Mouse (Mus musculus) forebrain, embryonic 13.5 days (tissue): Measurements from ENCODE around the gene Slc44a3. TPM values are rescaled to one million over a fixed set of nuclear protein-coding genes. Genes with fewer than 3 reads are reported as not detected.

Experiments
- ATAC-seq: fragments of 200-750 bp; cut with Nextera tagmentation; 2 replicates; pipeline ENCODE4 v1.8.0; 2017
- H3K27ac ChIP-seq: fragments of 300-500 bp; sonication (generic); 2 replicates; pipeline ENCODE4 v1.5.1; 2015; ENCODE audit warnings: inconsistent platforms, mild to moderate bottlenecking, moderate library complexity
- H3K27me3 ChIP-seq: fragments of 300-500 bp; sonication (generic); 2 replicates; pipeline ENCODE4 v1.6.1; 2015; ENCODE audit warnings: mild to moderate bottlenecking, inconsistent platforms
- H3K36me3 ChIP-seq: fragments of 300-500 bp; sonication (generic); 2 replicates; pipeline ENCODE4 v1.6.1; 2015; ENCODE audit warnings: mild to moderate bottlenecking, inconsistent platforms; ENCODE audit not compliant: poor library complexity, severe bottlenecking
- H3K4me1 ChIP-seq: fragments of 300-500 bp; sonication (generic); 2 replicates; pipeline ENCODE4 v1.6.1; 2015; ENCODE audit warnings: inconsistent platforms
- H3K4me2 ChIP-seq: fragments of 300-500 bp; sonication (generic); 2 replicates; pipeline ENCODE4 v1.6.1; 2015; ENCODE audit warnings: inconsistent platforms, mild to moderate bottlenecking, moderate library complexity
- H3K4me3 ChIP-seq: fragments of 300-500 bp; sonication (generic); 2 replicates; pipeline ENCODE4 v1.5.1; 2015; ENCODE audit warnings: mild to moderate bottlenecking, inconsistent platforms
- H3K9ac ChIP-seq: fragments of 300-500 bp; sonication (generic); 2 replicates; pipeline ENCODE4 v1.6.1; 2015; ENCODE audit warnings: mild to moderate bottlenecking, inconsistent platforms
- H3K9me3 ChIP-seq: fragments of 300-500 bp; sonication (generic); replicated peaks from 2 replicates; pipeline ENCODE4 v1.6.1; 2016; ENCODE audit warnings: inconsistent platforms
- WGBS: fragments of 180-500 bp; shearing (Covaris S2); methylation state at CpG from one replicate; pipeline ENCODE4 v1.1.7; 2015; 5-methylcytosine and 5-hydroxymethylcytosine counted together
- polyA plus RNA-seq: library from polyadenylated mRNA; unstranded; fragments of >200 nt; fragmentation: Nextera tagmentation; extraction: Ambion mirVana; gene quantifications from 2 replicates; pipeline ENCODE4 v1.2.1, GENCODE M21; 2015

Slc44a3 gene
- polyA plus RNA-seq, 1 experiment from 2014 or later, result 0.57 TPM

DNA sequence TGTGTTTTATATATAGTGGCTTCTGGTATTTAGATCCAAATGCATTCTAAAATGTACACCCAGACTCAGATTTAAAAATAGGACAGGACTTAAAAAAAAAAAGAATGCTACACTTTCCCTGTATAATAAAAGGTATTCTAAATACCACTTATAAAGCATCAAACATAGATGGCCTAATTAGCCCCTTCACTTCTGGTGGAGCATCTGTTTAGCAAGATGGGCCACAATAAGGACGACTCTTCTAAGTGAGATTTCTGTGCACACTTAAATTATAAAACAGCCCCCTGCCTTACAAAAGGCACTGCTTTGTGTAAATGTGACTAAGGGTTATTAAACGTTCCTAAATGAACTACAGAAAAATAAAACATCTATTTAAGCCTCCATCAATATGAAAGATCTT lies 47.0 kb downstream of the Slc44a3 start:
- peaks cover 41% of the 10 kb centered on the region for H3K4me1 ChIP-seq
- no peak overlapping the region for H3K4me2 ChIP-seq

DNA sequence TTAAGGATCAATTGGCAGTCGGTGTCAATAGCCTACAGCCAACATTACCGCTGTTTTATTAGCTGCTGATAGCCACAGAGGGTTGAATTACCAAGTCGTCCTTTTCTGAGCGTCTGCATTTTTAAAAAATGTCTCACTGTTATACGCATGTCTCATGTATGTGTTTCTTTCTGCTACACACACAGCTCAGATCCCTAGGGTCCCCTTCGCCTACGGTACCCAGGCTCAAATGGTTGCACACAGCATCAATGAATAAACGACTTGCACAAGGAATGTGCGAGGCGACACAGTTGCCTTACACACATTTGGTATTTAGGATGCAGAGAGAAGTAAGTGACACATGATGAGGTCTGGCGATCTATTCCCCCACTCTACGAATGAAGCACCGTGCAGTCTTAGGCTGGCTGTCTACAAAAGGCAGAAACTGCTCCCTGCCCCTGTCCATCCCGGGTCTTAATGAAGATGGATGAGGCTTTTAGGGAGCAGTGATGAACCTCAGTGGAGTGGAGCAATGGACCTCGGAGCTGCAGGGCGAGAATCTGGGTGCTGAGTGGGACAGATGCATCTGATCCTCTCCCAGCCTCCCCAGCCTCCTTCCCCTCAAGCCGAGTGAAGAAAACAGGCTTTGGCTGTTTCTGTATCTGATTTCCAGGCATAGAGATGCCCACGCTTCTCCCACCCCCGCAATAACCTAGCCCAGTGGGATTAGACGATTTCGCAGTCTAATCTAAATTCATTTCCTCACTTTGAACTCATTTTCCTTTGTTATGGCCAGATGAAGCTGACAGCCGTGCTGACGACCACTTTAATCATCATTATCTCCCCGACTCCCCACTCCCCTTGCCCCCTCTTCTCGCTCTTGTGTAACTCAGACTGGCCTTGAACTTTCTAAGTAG lies 48.7 kb downstream of the Slc44a3 start:
- 0 out of 2 replicates have a peak overlapping the region, but pooled peaks have one; percentile 5 for H3K27ac ChIP-seq
- no peak overlapping the region for H3K9ac ChIP-seq
- peaks cover 33% of the 10 kb centered on the region for H3K4me1 ChIP-seq

More for the DNA sequence above, 47.0 kb downstream of the Slc44a3 start:
- H3K27ac ChIP-seq, result peak overlapping the region; percentile 40
- H3K9me3 ChIP-seq, result no peaks in the 10 kb centered on the region
- no peaks in the 10 kb centered on the region for H3K36me3 ChIP-seq
- H3K4me3 ChIP-seq, result no peak overlapping the region
- H3K27me3 ChIP-seq, result no peaks in the 10 kb centered on the region
- no peak for ATAC-seq
- no peak overlapping the region for H3K9ac ChIP-seq
- 28% methylated on average over 2 of the region's 2 CpGs for WGBS

DNA sequence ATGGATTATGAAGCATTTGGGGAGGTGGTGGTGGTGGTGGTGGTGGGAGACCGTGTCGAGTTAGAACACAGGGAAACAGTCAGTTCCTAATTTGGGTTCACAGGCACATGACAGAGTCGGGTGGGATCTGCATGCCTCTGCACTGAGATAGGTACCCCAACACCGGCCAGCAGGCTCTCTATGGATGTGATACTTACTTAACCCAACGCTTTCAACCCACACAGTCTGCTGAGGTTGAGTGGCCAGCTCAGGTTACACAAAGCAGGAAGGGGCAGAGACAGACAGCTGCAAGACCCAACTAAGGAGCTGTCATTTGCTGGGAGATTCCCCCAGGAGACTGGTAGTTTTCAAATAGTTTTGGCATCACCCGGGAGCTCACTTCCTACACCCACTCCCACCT lies 50.6 kb downstream of the Slc44a3 start:
- no peak overlapping the region for H3K9ac ChIP-seq
- H3K27ac ChIP-seq, result 0 out of 2 replicates have a peak overlapping the region, but pooled peaks have one; percentile 14
- no peak overlapping the region for H3K4me3 ChIP-seq
- no peak overlapping the region for H3K4me2 ChIP-seq
- H3K36me3 ChIP-seq, result no peaks in the 10 kb centered on the region
- 63% methylated on average over 6 of the region's 6 CpGs for WGBS
- peaks cover 5% of the 10 kb centered on the region; the same call in 1 of the 2 replicates for H3K27me3 ChIP-seq
- H3K4me1 ChIP-seq, result peaks cover 33% of the 10 kb centered on the region
- no peaks in the 10 kb centered on the region for H3K9me3 ChIP-seq
- no peak for ATAC-seq

More for the DNA sequence above, 48.7 kb downstream of the Slc44a3 start:
- Histone ChIP-seq H3K27me3 (peaks cover 3% of the 10 kb centered on the region; the same call in 1 of the 2 replicates), H3K9me3 (no peaks in the 10 kb centered on the region), H3K36me3 (no peaks in the 10 kb centered on the region), H3K4me3 (no peak overlapping the region), H3K4me2 (no peak overlapping the region)
- ATAC-seq, result no peak
- WGBS, result 60% methylated on average over 25 of the region's 25 CpGs

DNA sequence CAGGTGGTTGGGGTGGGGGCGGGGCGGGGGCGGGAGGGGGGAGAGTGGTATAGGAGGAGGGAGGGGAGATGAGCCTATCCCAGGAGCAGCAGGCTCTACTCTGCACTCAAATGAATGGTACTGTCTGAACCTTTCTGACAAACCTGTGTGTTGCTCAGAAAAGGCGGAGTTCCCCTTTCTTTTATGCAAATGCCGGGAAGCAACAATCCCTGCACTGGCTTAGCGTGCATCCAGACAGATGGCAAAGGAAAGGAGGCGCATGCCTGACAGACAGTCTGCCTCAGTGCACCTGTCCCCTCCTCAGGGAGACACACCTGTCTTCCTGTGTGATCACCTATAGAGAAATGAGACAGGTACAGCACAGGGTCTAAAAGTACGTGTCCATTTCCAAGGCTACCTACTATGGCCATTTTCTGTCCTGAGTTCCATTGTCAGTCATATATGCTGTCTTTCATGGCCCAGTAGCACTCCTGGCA lies 51.2 kb downstream of the Slc44a3 start:
- Histone ChIP-seq H3K9ac (no peak overlapping the region), H3K27me3 (peaks cover 5% of the 10 kb centered on the region; the same call in 1 of the 2 replicates), H3K27ac (peak overlapping the region; percentile 14; the same call in 1 of the 2 replicates), H3K4me3 (no peak overlapping the region), H3K4me2 (no peak overlapping the region), H3K9me3 (no peaks in the 10 kb centered on the region), H3K36me3 (no peaks in the 10 kb centered on the region), H3K4me1 (peaks cover 33% of the 10 kb centered on the region)
- peak; percentile 78 for ATAC-seq
- WGBS, result 45% methylated on average over 8 of the region's 8 CpGs

DNA sequence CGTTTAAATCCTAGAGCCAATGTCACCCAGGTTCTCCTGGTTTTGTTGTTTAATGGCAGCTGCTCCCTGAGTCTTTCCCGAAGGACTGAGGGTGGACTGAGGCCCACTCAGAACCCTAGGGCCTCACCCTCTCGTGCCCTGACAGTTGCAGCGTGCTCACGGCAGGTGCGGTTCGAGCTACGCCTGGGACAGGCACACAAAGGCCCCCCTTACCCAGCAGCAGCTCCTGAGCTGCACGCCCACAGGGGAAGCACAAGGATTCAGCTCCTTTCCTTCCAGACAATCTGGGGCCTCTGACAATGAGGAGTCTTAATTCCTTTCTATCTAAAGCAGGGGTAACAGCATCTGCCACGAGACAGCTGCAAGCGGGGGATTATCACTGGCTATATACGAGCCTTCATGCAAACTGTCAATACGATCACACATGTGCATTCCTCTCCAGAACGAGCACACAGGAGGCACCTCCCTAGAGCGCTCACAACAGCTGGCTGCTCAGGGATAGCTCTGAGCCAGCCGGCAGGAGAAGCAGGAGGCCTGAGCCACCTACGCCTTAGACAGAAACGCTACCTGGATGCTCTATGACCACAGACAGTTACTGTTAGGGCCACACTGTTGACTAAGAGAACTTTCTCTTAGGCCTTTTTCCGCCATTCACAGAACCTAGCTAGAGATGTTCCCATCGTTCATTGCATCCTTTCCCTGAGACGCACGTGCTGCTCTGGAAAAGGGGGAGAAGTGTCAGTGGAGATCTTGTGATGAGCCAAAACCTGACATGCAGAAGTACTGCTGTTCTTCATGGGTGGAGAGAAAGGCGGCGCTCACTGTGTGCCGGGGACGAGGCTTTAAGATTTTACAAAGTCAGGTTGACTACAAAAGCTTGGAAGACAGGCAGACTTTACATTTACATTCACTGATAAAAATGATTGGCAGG lies 51.9 kb downstream of the Slc44a3 start:
- peaks cover 5% of the 10 kb centered on the region; the same call in 1 of the 2 replicates for H3K27me3 ChIP-seq
- H3K36me3 ChIP-seq, result no peaks in the 10 kb centered on the region
- 36% methylated on average over 26 of the region's 26 CpGs for WGBS
- H3K27ac ChIP-seq, result peak overlapping the region; percentile 77
- H3K4me3 ChIP-seq, result no peak overlapping the region
- no peaks in the 10 kb centered on the region for H3K9me3 ChIP-seq
- H3K9ac ChIP-seq, result peak overlapping the region; percentile 26; the same call in 1 of the 2 replicates
- H3K4me2 ChIP-seq, result no peak overlapping the region
- ATAC-seq, result peak; percentile 67
- peaks cover 33% of the 10 kb centered on the region for H3K4me1 ChIP-seq

DNA sequence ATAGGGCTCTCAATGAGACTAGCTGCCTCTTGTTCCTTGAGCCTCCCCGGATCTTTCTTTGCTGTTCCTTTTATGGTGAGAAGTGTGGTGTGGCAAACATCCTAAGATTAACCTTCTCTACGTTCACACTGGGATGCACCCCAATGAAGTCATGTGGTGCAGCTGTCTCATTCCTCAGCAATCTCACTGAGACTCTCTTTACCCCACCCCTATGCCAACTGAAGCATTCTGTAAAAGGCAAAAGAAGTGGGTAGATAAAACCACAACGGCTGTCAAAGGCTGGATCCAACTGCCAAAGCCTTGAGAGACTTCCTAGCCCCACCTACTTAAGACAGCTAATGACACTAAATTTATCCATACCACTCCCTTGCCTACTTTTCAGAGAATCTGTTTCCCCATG lies 57.5 kb downstream of the Slc44a3 start:
- Histone ChIP-seq H3K4me1 (peaks cover 9% of the 10 kb centered on the region), H3K27me3 (peaks cover 5% of the 10 kb centered on the region; the same call in 1 of the 2 replicates), H3K9me3 (no peaks in the 10 kb centered on the region), H3K9ac (no peak overlapping the region), H3K4me2 (no peak overlapping the region), H3K36me3 (no peaks in the 10 kb centered on the region), H3K4me3 (no peak overlapping the region), H3K27ac (no peak overlapping the region)
- ATAC-seq, result no peak
- WGBS, result 73% methylated on average over 3 of the region's 3 CpGs

DNA sequence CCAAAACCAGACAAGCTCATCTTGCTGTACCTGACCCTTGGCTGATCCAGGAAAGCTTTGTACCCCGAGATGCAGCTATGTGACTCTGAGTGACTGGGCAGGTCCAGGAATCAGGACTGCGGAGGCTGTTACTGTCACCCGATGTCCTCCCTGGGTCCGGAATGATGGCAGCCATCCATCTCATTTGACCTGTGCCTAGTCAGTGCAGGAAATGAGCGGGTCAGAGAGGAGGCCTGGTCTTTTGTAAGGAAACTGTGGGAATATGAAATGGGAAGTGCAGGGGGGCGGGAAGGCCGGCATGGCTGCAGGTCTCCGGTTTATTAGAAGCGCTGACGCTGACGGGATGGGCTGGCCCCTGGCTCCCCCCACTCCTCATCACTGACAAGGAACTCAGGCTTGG lies 60.5 kb downstream of the Slc44a3 start:
- peaks cover 17% of the 10 kb centered on the region for H3K4me1 ChIP-seq
- no peak for ATAC-seq
- no peak overlapping the region for H3K27ac ChIP-seq
- H3K9me3 ChIP-seq, result no peaks in the 10 kb centered on the region
- H3K4me3 ChIP-seq, result no peak overlapping the region
- no peaks in the 10 kb centered on the region for H3K27me3 ChIP-seq
- H3K4me2 ChIP-seq, result no peak overlapping the region
- 68% methylated on average over 11 of the region's 11 CpGs for WGBS
- no peak overlapping the region for H3K9ac ChIP-seq
- H3K36me3 ChIP-seq, result no peaks in the 10 kb centered on the region

DNA sequence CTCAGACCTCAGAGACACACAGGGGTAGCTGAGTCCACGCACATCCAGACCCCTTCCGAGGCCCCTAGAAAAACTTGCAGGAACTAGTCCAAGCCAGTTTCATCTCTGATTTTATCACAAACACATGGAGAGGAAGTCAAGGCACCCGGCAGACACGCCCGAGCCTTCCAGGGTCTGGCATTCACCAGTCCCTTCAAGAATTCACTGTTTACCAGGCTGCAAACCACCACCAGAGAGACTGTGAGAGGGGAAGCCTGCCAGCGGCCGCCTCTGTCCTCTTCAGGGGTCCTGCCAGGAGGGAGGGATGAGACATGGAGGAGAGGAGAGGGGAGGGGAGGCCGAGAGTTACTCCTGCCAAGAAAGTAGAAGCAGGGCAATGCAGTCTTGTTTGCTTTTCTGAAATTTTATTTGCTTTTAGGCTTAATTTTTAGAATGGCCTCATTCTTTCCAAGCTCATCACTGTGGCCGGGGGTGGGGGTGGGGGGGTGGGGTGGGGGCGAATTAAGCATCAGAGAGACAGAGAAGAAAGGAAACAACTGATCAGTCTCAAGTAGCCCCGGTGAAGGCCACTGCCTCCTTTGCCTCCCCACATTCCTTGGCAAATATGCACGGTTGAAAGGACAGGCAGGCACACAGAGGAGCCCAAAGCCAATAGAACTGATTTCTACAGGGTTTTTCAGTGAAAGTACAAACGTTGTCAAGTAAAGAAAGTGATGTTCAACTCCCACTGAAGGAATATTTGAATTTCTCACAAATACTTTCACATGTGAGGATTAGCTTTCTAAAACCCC lies 62.8 kb downstream of the Slc44a3 start:
- WGBS, result 3% methylated on average over 13 of the region's 13 CpGs
- H3K4me3 ChIP-seq, result no peak overlapping the region
- peak overlapping the region; percentile 65 for H3K27ac ChIP-seq
- H3K9me3 ChIP-seq, result no peaks in the 10 kb centered on the region
- H3K9ac ChIP-seq, result no peak overlapping the region
- peaks cover 26% of the 10 kb centered on the region for H3K4me1 ChIP-seq
- H3K4me2 ChIP-seq, result peak overlapping the region; percentile 27
- no peaks in the 10 kb centered on the region for H3K27me3 ChIP-seq
- peak; percentile 76 for ATAC-seq
- no peaks in the 10 kb centered on the region for H3K36me3 ChIP-seq

DNA sequence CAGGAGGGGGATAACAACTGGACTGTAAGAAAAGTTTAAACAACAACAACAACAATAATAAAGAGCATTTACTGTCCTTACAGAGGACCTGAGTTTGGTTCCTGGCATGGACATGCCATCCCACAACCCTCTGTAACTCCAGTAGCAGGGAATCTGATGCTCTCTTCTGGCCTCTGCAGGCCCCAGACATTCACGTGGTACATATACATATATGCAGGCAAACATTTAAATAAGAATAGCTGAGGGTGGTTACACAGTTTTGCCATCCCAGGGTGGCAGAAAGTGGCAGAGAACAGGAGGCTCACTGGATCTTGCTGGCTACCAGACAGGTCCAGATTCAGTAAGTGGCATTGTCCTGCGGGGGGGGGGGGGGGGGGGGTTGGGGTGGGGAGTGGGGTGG lies 64.1 kb downstream of the Slc44a3 start:
- H3K9me3 ChIP-seq, result no peaks in the 10 kb centered on the region
- ATAC-seq, result no peak
- no peak overlapping the region for H3K4me3 ChIP-seq
- WGBS, result 17% methylated on average over 1 of the region's 2 CpGs
- no peaks in the 10 kb centered on the region for H3K36me3 ChIP-seq
- no peak overlapping the region for H3K27ac ChIP-seq
- no peaks in the 10 kb centered on the region for H3K27me3 ChIP-seq
- no peak overlapping the region for H3K9ac ChIP-seq
- no peak overlapping the region for H3K4me2 ChIP-seq
- peaks cover 26% of the 10 kb centered on the region for H3K4me1 ChIP-seq

DNA sequence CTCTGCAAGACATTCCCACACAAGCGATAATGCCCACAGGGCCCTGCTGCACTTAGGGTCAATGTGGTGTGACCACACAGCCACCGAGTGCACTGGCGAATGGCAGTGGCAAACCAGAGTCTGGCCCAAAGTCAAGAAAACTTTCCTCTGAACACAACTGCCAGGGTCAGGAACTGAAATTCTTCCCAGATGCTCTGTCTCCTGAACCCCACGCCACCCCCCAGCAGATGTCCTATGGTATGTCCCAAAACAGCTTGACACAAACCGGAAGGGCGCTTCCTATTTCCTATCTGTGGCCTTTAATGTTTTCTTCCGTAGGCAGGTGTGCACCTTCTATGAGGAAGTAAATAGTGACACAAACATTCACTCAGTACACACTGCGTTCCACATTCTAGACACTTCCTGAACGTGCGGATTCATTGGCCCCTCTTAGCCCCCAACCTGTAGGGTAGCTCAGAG lies 65.1 kb downstream of the Slc44a3 start:
- Histone ChIP-seq H3K4me3 (no peak overlapping the region), H3K36me3 (no peaks in the 10 kb centered on the region), H3K9me3 (no peaks in the 10 kb centered on the region), H3K27ac (no peak overlapping the region), H3K9ac (no peak overlapping the region), H3K27me3 (no peaks in the 10 kb centered on the region), H3K4me1 (peaks cover 26% of the 10 kb centered on the region), H3K4me2 (no peak overlapping the region)
- WGBS, result 83% methylated on average over 10 of the region's 10 CpGs
- no peak for ATAC-seq

DNA sequence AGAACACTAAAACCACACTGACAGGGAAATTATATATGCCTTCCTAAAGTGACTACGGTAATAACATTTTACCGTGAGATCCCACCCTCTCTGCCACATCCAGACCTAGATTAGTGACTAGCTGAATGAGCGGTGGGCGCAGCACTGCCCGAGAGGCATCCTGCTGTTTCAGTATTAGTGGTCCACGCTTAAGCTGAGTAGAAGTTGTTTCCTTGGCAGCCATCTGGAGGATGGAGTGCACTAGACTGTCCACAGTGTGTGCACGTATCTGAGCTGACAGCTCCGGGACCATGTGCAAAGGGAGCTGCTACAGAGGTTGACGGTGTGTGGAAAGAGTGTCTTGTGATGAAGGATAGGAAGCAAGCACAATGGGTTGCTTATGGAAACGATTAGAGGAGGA lies 66.4 kb downstream of the Slc44a3 start:
- H3K27me3 ChIP-seq, result no peaks in the 10 kb centered on the region
- H3K9me3 ChIP-seq, result no peaks in the 10 kb centered on the region
- peaks cover 26% of the 10 kb centered on the region for H3K4me1 ChIP-seq
- ATAC-seq, result 0 out of 2 replicates have a peak, but pooled peaks have one; percentile 8
- no peak overlapping the region for H3K9ac ChIP-seq
- H3K36me3 ChIP-seq, result peaks cover 10% of the 10 kb centered on the region
- no peak overlapping the region for H3K4me2 ChIP-seq
- 70% methylated on average over 10 of the region's 10 CpGs for WGBS
- H3K4me3 ChIP-seq, result no peak overlapping the region
- H3K27ac ChIP-seq, result 0 out of 2 replicates have a peak overlapping the region, but pooled peaks have one; percentile 7
